Mouse (Mus musculus): ENCODE data around the gene Ppp4r3a. TPM values are rescaled to one million over a fixed set of nuclear protein-coding genes. Genes with fewer than 3 reads are reported as not detected.
"Not testable (repeated sequence)": the region's sequence is repeated elsewhere in the genome, so short reads cannot be mapped to it uniquely, and the experiment has no call there.

Gene Ppp4r3a
- 28.6 and 32.3 TPM in 2 replicates for polyA plus RNA-seq (2012; rRNA removed)

DNA sequence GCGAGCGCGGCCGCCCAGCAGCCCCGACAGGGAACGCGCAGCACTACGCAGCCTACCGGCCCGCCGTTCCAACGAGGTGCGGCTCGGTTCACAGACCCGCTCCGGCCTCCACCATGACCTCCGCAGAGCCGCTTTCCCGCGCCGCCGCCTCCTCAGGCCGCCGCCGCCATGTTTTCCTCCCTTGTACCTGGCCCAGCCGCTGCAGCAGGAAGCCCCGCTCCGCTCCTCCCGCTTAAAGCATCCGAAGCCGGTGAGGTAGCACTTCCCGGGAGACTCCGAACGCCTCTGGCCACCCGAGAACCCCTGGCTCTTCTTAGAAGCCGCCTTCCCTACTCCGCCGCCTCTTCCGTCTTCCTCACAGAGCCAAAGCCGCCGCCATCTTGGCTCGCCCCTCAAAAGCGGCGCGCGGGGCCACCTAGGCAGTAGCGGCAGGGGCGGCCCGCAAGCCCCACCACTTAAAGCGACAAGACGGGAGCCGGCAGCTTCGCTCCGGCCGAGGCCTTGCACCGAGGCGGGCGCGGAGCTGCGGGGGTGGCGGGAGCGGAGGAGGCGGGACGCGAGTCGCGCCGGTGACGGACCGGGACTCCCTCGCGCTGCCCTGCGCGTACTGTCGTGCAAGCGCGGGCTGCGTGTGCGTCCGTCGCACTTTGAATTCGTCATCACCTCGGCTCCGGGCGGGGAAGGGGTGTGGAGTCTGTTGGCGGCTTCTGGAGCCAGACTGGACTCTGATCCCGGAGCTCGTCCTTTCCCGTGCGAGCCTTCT lies at the start of gene Ppp4r3a:
Gene Ppp4r3a (minus strand): TSS at position 627 of the 763 bp plus-strand sequence.
- peak within 1 kb of the TSS; percentile 84 for H3K4me3 ChIP-seq (ENCODE audit: insufficient read depth, low read length)
- peak; percentile 76; the same call in 1 of the 2 replicates for TF ChIP-seq POLR2A (IDR thresholded peaks at IDR 0.05; ENCODE audit: extremely low read depth, insufficient read depth, low read length)
- no peak for TF ChIP-seq CTCF (IDR thresholded peaks at IDR 0.05; ENCODE audit: extremely low read depth, insufficient read depth, low read length)
- H3K4me1 ChIP-seq (ENCODE audit: control insufficient read depth, insufficient read depth, low read length) = peaks cover 5% of the 10 kb centered on the region; the same call in 1 of the 2 replicates
- H3K27ac ChIP-seq (ENCODE audit: insufficient read depth, low read length) = peak within 1 kb of the TSS; percentile 99

- 0 out of 2 replicates have a peak, but pooled peaks have one; percentile 8 for TF ChIP-seq CTCF (IDR thresholded peaks at IDR 0.05; ENCODE audit: extremely low read depth, insufficient read depth, low read length)
- no peak for TF ChIP-seq POLR2A (IDR thresholded peaks at IDR 0.05; ENCODE audit: extremely low read depth, insufficient read depth, low read length)
- no peak overlapping the region for H3K27ac ChIP-seq (ENCODE audit: insufficient read depth, low read length)
- H3K4me1 ChIP-seq (ENCODE audit: control insufficient read depth, insufficient read depth, low read length) = no peaks in the 10 kb centered on the region
- H3K4me3 ChIP-seq (ENCODE audit: insufficient read depth, low read length) = no peak overlapping the region
These were observed 39.5 kb upstream of the Ppp4r3a start for GRCm38 (mm10) chr12:101123013-101123412.

DNA sequence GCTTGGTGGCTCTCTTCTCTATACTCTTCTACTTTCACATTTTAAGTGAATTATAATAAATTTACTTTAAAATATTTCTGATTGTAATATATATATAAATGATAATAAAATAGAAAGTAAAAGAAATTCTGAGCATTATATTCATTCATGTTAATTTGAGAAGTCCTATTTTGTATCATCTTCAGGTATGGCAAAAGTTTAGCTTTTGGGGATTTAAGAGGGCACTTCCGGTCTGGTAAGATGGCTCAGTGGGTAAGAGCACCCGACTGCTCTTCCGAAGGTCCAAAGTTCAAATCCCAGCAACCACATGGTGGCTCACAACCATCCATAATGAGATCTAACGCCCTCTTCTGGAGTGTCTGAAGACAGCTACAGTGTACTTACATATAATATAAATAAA lies 38.6 kb upstream of the Ppp4r3a start:
- not testable (repeated sequence) for H3K4me3 ChIP-seq (ENCODE audit: insufficient read depth, low read length); H3K27ac ChIP-seq (ENCODE audit: insufficient read depth, low read length)

DNA sequence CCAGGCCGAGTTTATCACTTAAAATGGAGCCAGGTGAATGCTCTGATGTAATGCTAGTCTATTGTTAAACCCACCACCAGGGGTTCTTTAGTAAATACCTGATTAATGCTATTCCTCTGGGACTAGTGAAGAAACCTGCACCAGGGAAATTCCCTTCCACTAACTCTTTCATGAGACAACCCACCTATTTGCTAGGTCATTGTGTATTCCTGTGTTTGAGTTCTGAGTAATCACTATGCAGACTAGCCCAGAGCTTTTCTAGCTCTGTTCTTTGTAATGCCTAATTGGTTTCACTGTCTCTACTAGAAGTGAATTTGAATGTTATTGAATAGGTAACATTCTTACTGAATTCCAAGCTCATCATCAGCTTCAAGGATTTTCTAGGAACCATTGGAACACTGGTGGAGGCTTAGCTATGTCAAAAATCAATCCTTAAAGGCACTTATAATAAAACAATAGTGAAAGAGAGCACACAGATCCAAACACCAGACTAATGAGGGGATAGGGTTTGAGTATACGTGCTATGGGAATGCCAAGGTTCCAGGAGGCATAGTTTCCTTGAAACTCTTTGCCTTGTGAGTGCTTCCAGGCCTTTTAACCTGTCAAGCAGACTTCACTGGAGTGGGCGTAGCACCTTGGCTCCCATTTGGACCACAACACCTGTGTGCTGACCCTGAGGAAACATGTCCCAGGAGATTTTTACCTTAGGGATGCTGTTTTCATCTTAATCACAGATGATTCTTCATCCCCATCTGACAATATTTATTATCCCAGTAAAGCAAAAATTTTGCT lies 26.5 kb upstream of the Ppp4r3a start:
- H3K27ac ChIP-seq (ENCODE audit: insufficient read depth, low read length); H3K4me1 ChIP-seq (ENCODE audit: control insufficient read depth, insufficient read depth, low read length); H3K4me3 ChIP-seq (ENCODE audit: insufficient read depth, low read length): not testable (repeated sequence)

More for the DNA sequence above, 38.6 kb upstream of the Ppp4r3a start:
- H3K4me1 ChIP-seq (ENCODE audit: control insufficient read depth, insufficient read depth, low read length) = not testable (repeated sequence)

GRCm38 (mm10) chr12:101107722-101108121 lies 24.2 kb upstream of the Ppp4r3a start:
- Histone ChIP-seq H3K27ac (ENCODE audit: insufficient read depth, low read length) (no peak overlapping the region), H3K4me3 (ENCODE audit: insufficient read depth, low read length) (no peak overlapping the region), H3K4me1 (ENCODE audit: control insufficient read depth, insufficient read depth, low read length) (no peaks in the 10 kb centered on the region)
- TF ChIP-seq POLR2A (IDR thresholded peaks at IDR 0.05; ENCODE audit: extremely low read depth, insufficient read depth, low read length) = no peak
- TF ChIP-seq CTCF (IDR thresholded peaks at IDR 0.05; ENCODE audit: extremely low read depth, insufficient read depth, low read length) = no peak

GRCm38 (mm10) chr12:101105571-101105970 lies 22.1 kb upstream of the Ppp4r3a start:
- no peak for TF ChIP-seq CTCF (IDR thresholded peaks at IDR 0.05; ENCODE audit: extremely low read depth, insufficient read depth, low read length)
- TF ChIP-seq POLR2A (IDR thresholded peaks at IDR 0.05; ENCODE audit: extremely low read depth, insufficient read depth, low read length) = no peak

GRCm38 (mm10) chr12:101102648-101103047 lies 19.1 kb upstream of the Ppp4r3a start:
- no peaks in the 10 kb centered on the region for H3K4me1 ChIP-seq (ENCODE audit: control insufficient read depth, insufficient read depth, low read length)
- TF ChIP-seq CTCF (IDR thresholded peaks at IDR 0.05; ENCODE audit: extremely low read depth, insufficient read depth, low read length) = peak; percentile 11; the same call in 1 of the 2 replicates
- TF ChIP-seq POLR2A (IDR thresholded peaks at IDR 0.05; ENCODE audit: extremely low read depth, insufficient read depth, low read length) = no peak
- H3K27ac ChIP-seq (ENCODE audit: insufficient read depth, low read length) = no peak overlapping the region
- no peak overlapping the region for H3K4me3 ChIP-seq (ENCODE audit: insufficient read depth, low read length)

More at GRCm38 (mm10) chr12:101105571-101105970, 22.1 kb upstream of the Ppp4r3a start:
- no peak overlapping the region for H3K4me3 ChIP-seq (ENCODE audit: insufficient read depth, low read length)
- H3K27ac ChIP-seq (ENCODE audit: insufficient read depth, low read length) = no peak overlapping the region
- no peaks in the 10 kb centered on the region for H3K4me1 ChIP-seq (ENCODE audit: control insufficient read depth, insufficient read depth, low read length)

GRCm38 (mm10) chr12:101093678-101094077 lies 10.2 kb upstream of the Ppp4r3a start:
- not testable (repeated sequence) for H3K27ac ChIP-seq (ENCODE audit: insufficient read depth, low read length); H3K4me1 ChIP-seq (ENCODE audit: control insufficient read depth, insufficient read depth, low read length); H3K4me3 ChIP-seq (ENCODE audit: insufficient read depth, low read length)

- Histone ChIP-seq H3K4me1 (ENCODE audit: control insufficient read depth, insufficient read depth, low read length) (no peaks in the 10 kb centered on the region), H3K4me3 (ENCODE audit: insufficient read depth, low read length) (no peak overlapping the region), H3K27ac (ENCODE audit: insufficient read depth, low read length) (no peak overlapping the region)
- TF ChIP-seq POLR2A (IDR thresholded peaks at IDR 0.05; ENCODE audit: extremely low read depth, insufficient read depth, low read length) (no peak), CTCF (IDR thresholded peaks at IDR 0.05; ENCODE audit: extremely low read depth, insufficient read depth, low read length) (no peak)
These were observed 6.5 kb upstream of the Ppp4r3a start for GRCm38 (mm10) chr12:101089955-101090354.

DNA sequence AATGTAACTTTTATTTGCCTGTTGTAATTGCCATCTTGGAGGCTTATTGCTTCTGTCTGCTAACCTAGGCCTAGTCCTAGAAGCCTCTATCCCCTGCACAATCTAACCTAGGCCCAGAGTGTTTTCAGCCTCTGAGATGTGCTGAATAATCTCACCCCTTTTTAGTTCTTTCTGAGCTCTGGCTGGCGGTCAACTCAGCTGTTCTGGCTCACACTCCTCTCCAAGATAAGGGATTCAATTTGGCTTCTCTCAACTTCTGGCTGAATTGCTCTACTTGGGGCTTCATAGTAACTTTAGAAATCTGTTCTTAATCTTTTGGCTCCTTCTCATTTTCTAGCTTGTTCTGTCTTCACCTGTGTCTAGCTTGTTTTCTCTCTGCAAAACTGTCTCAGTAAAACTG lies 3.9 kb upstream of the Ppp4r3a start:
- Histone ChIP-seq H3K27ac (ENCODE audit: insufficient read depth, low read length) (no peak overlapping the region), H3K4me3 (ENCODE audit: insufficient read depth, low read length) (no peak overlapping the region), H3K4me1 (ENCODE audit: control insufficient read depth, insufficient read depth, low read length) (peaks cover 2% of the 10 kb centered on the region; the same call in 1 of the 2 replicates)
- TF ChIP-seq CTCF (IDR thresholded peaks at IDR 0.05; ENCODE audit: extremely low read depth, insufficient read depth, low read length) (no peak), POLR2A (IDR thresholded peaks at IDR 0.05; ENCODE audit: extremely low read depth, insufficient read depth, low read length) (no peak)
